Mouse (Mus musculus) testis, adult 2 months (tissue): ENCODE measurements around the gene Sergef. TPM values are rescaled to one million over a fixed set of nuclear protein-coding genes. Genes with fewer than 3 reads are reported as not detected.

Experiments
- H3K27ac ChIP-seq: fragments of 200-500 bp; 2 replicates; pipeline ENCODE4 v1.5.1; 2012; ENCODE audit warnings: low read depth, low read length; ENCODE audit not compliant: control insufficient read depth, insufficient read depth
- H3K27me3 ChIP-seq: fragments of 200-500 bp; 2 replicates; pipeline ENCODE4 v1.6.1; 2012; ENCODE audit warnings: mild to moderate bottlenecking, low read length, moderate library complexity; ENCODE audit not compliant: control insufficient read depth, insufficient read depth
- H3K36me3 ChIP-seq: fragments of 200-500 bp; 2 replicates; pipeline ENCODE4 v1.6.1; 2012; ENCODE audit warnings: mild to moderate bottlenecking, low read length; ENCODE audit not compliant: control insufficient read depth, insufficient read depth
- H3K4me1 ChIP-seq: fragments of 200-500 bp; 2 replicates; pipeline ENCODE4 v1.6.1; 2012; ENCODE audit warnings: low read length; ENCODE audit not compliant: control insufficient read depth, insufficient read depth
- H3K4me3 ChIP-seq: fragments of 200-500 bp; 2 replicates; pipeline ENCODE4 v1.5.1; 2012; ENCODE audit warnings: low read depth, mild to moderate bottlenecking, low read length, moderate library complexity, mixed read lengths; ENCODE audit not compliant: control insufficient read depth
- CTCF ChIP-seq: fragments of 200-500 bp; IDR thresholded peaks from 2 replicates; pipeline ENCODE4 v1.5.1; 2012; ENCODE audit warnings: low read depth, mild to moderate bottlenecking, inconsistent platforms, low read length, moderate library complexity; ENCODE audit not compliant: control insufficient read depth, insufficient read depth, insufficient replicate concordance
- POLR2A ChIP-seq: fragments of 200-500 bp; IDR thresholded peaks from 2 replicates; pipeline ENCODE4 v1.6.1; 2012; ENCODE audit warnings: low read depth, mild to moderate bottlenecking, inconsistent platforms, low read length, moderate library complexity; ENCODE audit not compliant: control insufficient read depth
- polyA plus RNA-seq: library from polyadenylated mRNA; depleted of rRNA; stranded (reverse); fragments of >200 nt; gene quantifications from 2 replicates; pipeline ENCODE4 v1.2.3, GENCODE M21; 2012

Gene Sergef
- polyA plus RNA-seq, 1 experiment: 7.7 TPM

- no peak overlapping the region for H3K27ac ChIP-seq
Measured at GRCm38 (mm10) chr7:46640062-46640461, 455 bp upstream of the Sergef start.

GRCm38 (mm10) chr7:46638889-46639691 lies 517 bp downstream of the Sergef start:
- H3K27ac ChIP-seq: no peak overlapping the region
- H3K4me1 ChIP-seq: peaks cover 14% of the 10 kb centered on the region
- TF ChIP-seq CTCF (no peak), POLR2A (no peak)
- peak overlapping the region; percentile 87 for H3K4me3 ChIP-seq
- no peaks in the 10 kb centered on the region; the same call in 1 of the 2 replicates for H3K27me3 ChIP-seq
- H3K36me3 ChIP-seq: no peaks in the 10 kb centered on the region

More at GRCm38 (mm10) chr7:46640062-46640461, 455 bp upstream of the Sergef start:
- peak overlapping the region; percentile 87 for H3K4me3 ChIP-seq
- TF ChIP-seq CTCF (no peak), POLR2A (no peak)
- H3K27me3 ChIP-seq: no peaks in the 10 kb centered on the region; the same call in 1 of the 2 replicates
- H3K4me1 ChIP-seq: peaks cover 14% of the 10 kb centered on the region
- H3K36me3 ChIP-seq: no peaks in the 10 kb centered on the region

GRCm38 (mm10) chr7:46628375-46628975 lies 11.1 kb downstream of the Sergef start:
- Histone ChIP-seq H3K27me3 (no peaks in the 10 kb centered on the region), H3K36me3 (no peaks in the 10 kb centered on the region), H3K4me3 (no peak overlapping the region), H3K27ac (no peak overlapping the region), H3K4me1 (no peaks in the 10 kb centered on the region)
- TF ChIP-seq POLR2A (no peak), CTCF (no peak)

- Histone ChIP-seq H3K27ac (no peak overlapping the region), H3K36me3 (no peaks in the 10 kb centered on the region)
- no peak for TF ChIP-seq POLR2A
- TF ChIP-seq CTCF: no peak
Measured at GRCm38 (mm10) chr7:46623979-46624378, 15.6 kb downstream of the Sergef start.

GRCm38 (mm10) chr7:46618416-46619110 lies 21.0 kb downstream of the Sergef start:
- no peak for TF ChIP-seq CTCF
- no peak for TF ChIP-seq POLR2A
- H3K4me3 ChIP-seq: no peak overlapping the region

More at GRCm38 (mm10) chr7:46623979-46624378, 15.6 kb downstream of the Sergef start:
- H3K27me3 ChIP-seq: no peaks in the 10 kb centered on the region
- no peak overlapping the region for H3K4me3 ChIP-seq
- H3K4me1 ChIP-seq: no peaks in the 10 kb centered on the region

GRCm38 (mm10) chr7:46616429-46617005 lies 23.1 kb downstream of the Sergef start:
- Histone ChIP-seq H3K27me3 (no peaks in the 10 kb centered on the region), H3K4me3 (no peak overlapping the region), H3K4me1 (peaks cover 2% of the 10 kb centered on the region; the same call in 1 of the 2 replicates), H3K27ac (no peak overlapping the region), H3K36me3 (no peaks in the 10 kb centered on the region)
- TF ChIP-seq CTCF (no peak), POLR2A (no peak)

More at GRCm38 (mm10) chr7:46618416-46619110, 21.0 kb downstream of the Sergef start:
- no peaks in the 10 kb centered on the region for H3K27me3 ChIP-seq
- H3K36me3 ChIP-seq: no peaks in the 10 kb centered on the region
- no peak overlapping the region for H3K27ac ChIP-seq
- H3K4me1 ChIP-seq: peaks cover 2% of the 10 kb centered on the region; the same call in 1 of the 2 replicates
